Mouse (Mus musculus): ENCODE measurements around the gene Hs2st1.

Gene Hs2st1

DNA sequence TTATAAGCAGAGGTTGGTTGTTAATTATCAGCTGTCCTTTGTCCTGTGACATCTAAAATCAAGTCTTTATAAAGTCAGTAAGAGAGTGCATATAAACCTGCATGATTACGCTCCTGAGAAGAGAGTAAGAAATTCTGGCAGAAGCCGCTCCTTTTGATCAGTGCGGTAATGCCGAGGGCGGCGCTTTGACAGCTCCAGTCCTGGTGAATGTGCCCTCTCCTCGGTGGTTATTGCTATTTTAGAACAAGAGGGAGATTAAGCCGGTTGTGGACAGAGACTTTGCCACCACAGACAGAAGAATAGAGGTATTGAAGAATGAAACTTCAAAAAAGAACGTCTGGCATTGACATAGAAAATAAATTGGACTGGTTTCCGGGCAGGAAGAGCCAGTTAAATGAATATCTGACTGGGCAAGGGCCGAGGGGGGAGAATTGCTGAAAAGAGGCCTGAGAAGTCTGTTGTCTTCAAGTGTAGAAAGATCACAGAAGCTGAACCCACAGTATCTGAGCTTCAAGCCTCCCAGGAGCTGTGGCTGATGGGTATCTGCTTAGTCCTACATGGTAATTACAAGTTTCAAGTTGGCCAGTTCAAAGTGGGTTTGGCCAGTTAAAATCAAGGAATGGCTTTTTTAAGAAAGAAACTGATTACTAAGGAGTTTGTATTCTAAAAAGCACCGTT, 27.9 kb upstream of the Hs2st1 start:
- ChIA-PET POLR2A (interaction anchor here in 2 of 4 experiments (1.1 to 2.2 kb wide), 6 partner anchors 12 to 122 kb away, joined by 3 to 8 read pairs (median 5); partner anchors contain the start of genes Hs2st1 (in 1 of the 2) and Selenof (in 1 of the 2)), CTCF (no interaction called here)

DNA sequence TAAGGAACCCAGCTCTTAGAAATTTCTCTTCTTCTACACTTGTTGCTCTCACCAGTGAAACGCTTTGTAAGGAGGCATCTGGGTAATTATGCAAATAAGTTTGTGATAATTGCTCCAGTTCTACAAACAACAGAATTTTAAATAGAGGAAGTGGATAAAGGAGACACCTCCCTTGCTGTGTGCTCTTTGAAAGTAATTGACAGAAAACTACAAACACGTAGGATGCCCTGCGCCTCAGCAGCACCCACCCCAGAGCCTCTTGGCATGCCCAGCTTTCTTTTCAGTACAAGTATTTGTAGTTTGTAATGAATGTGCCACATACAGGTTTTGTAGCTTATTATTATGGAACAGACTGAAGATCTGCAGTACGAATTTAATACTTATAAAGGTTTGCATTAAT, 27.1 kb upstream of the Hs2st1 start:
- ChIA-PET CTCF (no interaction called here), POLR2A (interaction anchor here in 2 of 4 experiments (1.1 to 2.2 kb wide), 7 partner anchors 9 to 122 kb away, joined by 3 to 8 read pairs (median 5); partner anchors contain the start of genes Hs2st1 (in 1 of the 2) and Selenof (in 1 of the 2))

DNA sequence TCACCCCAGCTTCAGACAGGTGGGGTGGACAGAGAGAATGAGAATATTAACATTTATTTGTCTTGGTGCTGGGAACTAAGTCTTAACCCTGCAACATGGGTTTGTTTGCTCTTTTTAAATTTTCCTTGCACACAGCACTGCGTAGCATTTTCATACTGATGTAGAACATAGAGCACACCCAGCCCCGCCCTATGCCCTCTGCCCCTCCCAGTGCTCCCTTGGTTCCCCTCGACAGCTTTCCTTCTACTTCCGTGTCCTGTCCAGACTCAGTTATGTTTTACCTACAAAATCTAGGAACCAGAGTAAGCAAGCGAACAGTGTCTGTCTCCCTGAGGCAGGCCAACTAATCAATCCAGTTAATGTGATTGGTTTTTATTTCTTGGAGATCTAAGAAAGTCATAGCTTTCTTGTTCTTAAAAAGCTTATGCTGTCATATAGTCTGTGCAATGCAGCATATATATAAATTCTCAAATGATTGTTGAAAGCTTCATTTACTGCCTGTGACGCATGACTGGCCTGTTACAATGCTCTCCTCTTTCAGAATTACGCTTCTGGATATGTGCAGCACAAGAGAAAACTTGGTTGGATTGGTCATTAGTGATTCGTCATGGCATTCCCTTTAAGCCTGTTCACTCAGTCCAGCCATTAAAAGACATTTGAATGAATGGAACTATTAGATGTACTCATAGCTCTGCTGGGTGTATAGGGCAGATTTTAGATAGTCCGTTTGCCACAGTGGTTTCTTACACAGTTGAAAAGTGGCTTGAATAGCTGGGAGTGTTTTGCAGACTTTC, 23.2 kb upstream of the Hs2st1 start:
- POLR2A ChIA-PET = interaction anchor here in 2 of 4 experiments (1.0 to 3.7 kb wide), 4 partner anchors 16 to 32 kb away, joined by 3 to 13 read pairs (median 4); partner anchors contain the start of genes Hs2st1 (in 2 of the 2) and Selenof (in 2 of the 2)
- CTCF ChIA-PET = no interaction called here

DNA sequence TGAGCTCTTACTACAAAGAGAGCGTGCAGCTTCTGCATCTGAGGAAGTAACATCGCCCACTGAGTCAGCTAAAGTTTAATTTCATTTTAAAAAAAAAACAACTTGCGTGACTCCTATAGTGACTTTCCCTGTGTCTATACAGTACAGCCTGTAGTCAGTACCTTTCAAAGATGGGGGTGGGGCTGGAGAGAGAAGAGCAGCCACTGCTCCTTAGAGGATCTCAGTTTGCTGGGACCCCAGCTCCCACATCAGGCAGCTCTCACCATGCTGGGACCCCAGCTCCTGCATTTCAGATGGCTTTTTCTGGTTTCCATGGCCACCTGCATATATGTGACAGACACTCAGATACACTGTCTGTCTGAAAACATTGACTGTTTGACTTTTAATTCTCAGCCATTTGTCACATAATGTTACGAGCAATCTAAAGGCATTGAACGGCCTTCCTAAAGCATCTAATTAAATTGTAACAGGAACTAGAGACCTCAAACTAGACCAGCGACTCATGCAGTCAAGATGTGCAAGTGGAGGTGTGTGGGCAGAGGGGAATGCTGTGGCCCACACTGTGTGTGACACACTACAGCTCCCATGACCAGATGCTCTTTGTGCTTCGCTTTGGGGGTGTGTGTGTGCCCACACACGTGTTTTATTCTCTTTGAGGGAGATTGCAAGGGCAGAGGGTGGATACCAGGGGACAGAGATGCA, 19.4 kb upstream of the Hs2st1 start:
- ChIA-PET CTCF (no interaction called here), POLR2A (interaction anchor here in 3 of 4 experiments (0.6 to 2.9 kb wide), 6 partner anchors 12 to 1505 kb away, joined by 3 to 8 read pairs (median 5); partner anchors contain the start of genes Hs2st1 (in 2 of the 3) and Selenof (in 2 of the 3))

DNA sequence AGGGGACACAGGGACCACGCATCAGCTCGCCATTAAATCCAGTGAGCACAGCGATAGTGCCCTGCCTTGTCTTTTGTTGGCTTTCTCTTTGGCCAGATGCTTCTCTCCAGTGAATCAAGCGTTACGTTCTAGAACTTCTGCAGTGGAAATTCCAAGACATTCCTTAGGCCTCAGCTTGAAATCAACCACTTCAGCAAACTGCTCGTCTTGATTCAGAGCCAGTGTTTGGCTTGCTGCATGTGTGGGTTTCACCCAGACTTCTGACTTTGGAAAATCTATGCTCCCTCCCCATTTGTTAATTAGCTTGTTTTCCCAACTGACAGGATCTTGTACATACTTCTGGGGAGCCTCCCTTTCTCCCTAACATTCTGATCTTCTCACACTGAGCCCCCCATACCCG, 16.8 kb upstream of the Hs2st1 start:
- POLR2A ChIA-PET = interaction anchor here in 3 of 4 experiments (1.0 to 2.0 kb wide), 8 partner anchors 9 to 36 kb away, joined by 3 to 10 read pairs (median 4); no protein-coding TSS in a partner anchor
- CTCF ChIA-PET = interaction anchor here in 2 of 4 experiments (0.6 to 1.3 kb wide), 2 partner anchors 13 to 21 kb away, joined by 3 to 4 read pairs; no protein-coding TSS in a partner anchor

DNA sequence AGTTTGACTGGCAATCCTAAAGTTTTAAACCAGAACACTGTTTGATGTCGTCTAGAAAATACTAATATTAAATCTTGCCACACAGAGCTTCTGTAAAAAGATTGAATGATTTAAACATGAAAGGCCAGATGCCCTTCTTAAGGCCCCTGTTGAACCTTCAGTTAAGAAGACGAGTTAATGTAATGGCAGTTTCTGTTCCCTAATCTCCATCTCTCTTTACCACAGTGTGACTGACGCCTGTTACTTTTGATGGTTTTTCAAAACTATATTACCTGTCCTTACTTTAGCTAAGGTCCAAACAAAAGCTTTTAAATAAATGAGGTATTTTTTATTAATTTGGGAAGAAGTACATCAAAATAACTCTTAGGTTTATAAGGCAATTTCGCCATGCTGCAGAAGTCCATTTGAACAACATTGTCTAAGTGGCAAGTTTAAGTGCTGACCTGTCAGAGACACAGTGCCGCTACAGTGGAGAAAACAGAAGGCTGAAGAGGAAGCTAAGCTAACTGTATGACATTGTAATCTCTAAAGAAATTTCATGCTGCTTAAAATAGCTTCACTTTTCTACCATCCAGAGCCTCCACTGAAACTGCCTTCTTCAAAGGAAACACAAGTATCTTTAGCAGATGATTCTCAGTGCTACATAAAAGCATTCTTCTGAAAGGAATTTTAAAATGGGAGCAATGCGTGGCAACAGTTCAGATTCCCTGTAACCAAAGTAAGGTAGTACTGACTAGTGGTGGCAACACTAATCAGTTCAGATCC, 15.0 kb upstream of the Hs2st1 start:
- CTCF ChIA-PET = interaction anchor here in 1 of 4 experiments (1.3 kb wide), 1 partner anchor 11 kb away, joined by 4 read pairs; no protein-coding TSS in a partner anchor
- POLR2A ChIA-PET = interaction anchor here in 2 of 4 experiments (0.6 to 2.6 kb wide), 6 partner anchors 10 to 360 kb away, joined by 3 to 12 read pairs (median 5); partner anchors contain the start of genes Hs2st1 (in 1 of the 2) and Selenof (in 1 of the 2)

DNA sequence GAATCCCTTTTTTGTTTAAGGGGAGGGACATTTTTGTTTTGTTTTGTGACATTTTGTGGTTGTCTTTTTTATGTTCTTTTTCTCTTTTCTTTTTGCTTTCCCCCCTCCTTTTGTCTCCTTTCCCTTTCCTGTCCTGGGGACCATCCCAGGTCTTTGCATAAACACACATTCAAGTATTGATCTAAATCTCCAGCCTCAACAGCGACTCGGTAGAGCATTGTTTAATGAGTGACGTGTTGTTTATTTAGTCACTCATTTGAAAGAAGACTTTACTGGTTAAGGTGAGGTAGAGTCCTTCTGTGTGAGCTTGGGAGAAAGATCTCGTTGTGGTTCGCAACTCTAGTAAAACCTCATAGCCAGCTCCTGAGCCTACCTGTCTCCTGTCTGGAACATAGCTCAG, 13.8 kb upstream of the Hs2st1 start:
- ChIA-PET POLR2A (interaction anchor here in 2 of 4 experiments (1.0 to 2.8 kb wide), 4 partner anchors 13 to 16 kb away, joined by 3 to 19 read pairs (median 8); partner anchors contain the start of genes Hs2st1 (in 2 of the 2) and Selenof (in 2 of the 2)), CTCF (no interaction called here)

DNA sequence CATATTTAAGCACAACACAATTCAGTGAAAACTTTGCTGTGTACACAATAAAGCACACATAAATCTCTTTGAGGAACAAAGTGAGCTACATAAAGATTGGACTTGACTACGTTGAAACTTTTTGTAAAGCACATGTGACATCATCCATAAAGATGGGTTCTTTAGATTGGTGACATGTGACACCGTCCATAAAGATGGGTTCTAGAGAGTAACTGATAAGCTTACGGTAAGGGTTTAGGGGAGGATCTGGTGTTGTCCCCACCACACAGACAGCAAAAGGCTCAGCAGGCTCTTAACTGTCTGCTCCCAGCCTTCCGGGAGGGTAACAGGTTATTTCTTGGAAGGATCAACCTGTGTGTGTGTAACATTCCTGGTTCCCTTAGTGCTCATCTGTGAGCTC, 12.3 kb upstream of the Hs2st1 start:
- ChIA-PET POLR2A (interaction anchor here in 3 of 4 experiments (0.6 to 4.8 kb wide), 13 partner anchors 8 to 107 kb away, joined by 3 to 34 read pairs (median 4); partner anchors contain the start of genes Hs2st1 (in 3 of the 3) and Selenof (in 3 of the 3)), CTCF (no interaction called here)

DNA sequence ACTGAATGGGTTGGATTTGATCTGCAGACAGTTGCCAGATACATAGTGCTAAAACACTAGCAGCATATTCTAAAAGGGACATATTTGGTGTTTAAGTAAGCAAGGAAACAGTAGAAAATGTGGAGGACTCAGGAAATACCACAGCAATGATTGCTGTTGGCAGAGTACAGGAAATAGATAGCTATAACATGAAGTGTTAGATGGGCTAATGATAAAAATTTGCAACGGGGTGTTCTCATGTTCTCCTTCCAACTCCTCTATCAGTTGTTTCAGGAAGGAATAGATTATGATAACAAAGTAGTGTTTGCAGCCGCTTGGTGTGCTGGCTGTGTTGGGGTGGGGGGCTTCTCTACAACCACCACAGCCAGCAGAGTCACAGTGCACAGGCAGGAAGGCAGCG, 11.9 kb upstream of the Hs2st1 start:
- CTCF ChIA-PET = no interaction called here
- POLR2A ChIA-PET = interaction anchor here in 3 of 4 experiments (0.6 to 4.8 kb wide), 16 partner anchors 8 to 107 kb away, joined by 3 to 34 read pairs (median 4); partner anchors contain the start of genes Hs2st1 (in 3 of the 3) and Selenof (in 3 of the 3)

DNA sequence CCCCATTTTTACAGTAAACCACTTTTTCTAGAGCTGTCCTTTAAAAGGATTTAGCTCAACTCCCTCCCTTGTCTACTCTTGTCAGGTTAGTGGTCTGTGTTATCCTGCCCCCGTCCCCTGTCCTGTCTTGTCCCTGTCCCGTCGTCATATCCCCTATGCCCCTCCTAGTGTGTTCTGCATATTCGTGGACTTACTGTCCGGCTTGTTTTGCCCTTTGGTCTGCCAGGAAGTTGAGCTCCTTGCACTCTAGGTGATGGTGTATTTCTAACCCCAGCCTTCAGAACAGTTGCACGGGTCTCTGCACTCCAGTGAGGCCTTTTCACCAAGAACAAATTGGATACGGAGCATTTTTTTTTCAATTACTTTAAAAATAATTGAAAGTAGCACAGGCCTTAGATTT, 10.3 kb upstream of the Hs2st1 start:
- CTCF ChIA-PET = no interaction called here
- POLR2A ChIA-PET = interaction anchor here in 3 of 4 experiments (0.6 to 4.8 kb wide), 7 partner anchors 9 to 113 kb away, joined by 3 to 34 read pairs (median 4); partner anchors contain the start of genes Hs2st1 (in 2 of the 3) and Selenof (in 2 of the 3)

DNA sequence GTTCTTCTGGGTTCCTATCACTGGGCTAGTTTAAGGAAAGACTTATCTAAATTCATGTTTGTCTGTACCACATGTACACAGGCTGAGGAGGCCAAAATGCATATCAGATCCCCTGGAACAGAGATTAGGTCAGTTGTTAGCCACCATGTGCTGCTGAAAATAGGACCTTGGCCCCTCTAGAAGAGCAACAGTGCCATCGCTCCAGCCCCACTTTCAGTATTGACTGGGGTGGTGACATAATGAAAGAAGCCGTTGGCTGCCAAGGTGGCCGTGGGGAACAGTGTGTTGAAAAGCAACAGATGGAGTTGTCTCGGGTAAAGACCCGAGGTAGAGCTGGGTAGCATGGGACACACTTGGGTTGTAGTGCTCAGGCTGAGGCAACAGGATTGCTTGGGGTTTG, 9.8 kb upstream of the Hs2st1 start:
- CTCF ChIA-PET = no interaction called here

DNA sequence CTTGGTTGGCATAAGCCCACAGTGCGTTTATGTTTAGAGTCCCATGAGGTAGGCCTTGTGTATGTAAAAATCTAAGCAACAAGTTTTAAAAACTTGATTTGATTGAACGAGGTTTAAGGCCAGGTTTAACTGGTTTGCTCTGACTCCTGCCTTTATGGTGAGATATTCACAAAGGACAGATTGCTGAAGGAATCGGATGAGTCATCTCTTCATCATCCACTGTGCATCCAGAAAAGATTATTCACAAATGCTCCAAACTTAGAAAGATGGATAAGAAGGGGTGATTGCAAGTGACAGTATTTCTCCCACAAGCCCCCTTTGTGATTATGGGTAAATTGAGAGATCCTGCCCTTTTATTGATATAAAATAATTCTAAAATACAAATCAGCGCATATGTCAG, 8.9 kb upstream of the Hs2st1 start:
- ChIA-PET CTCF (no interaction called here), POLR2A (interaction anchor here in 2 of 4 experiments (1.8 to 4.8 kb wide), 3 partner anchors 9 to 15 kb away, joined by 5 to 34 read pairs (median 20); partner anchors contain the start of genes Hs2st1 (in 2 of the 2) and Selenof (in 2 of the 2))

More for the DNA sequence above, 9.8 kb upstream of the Hs2st1 start:
- POLR2A ChIA-PET = interaction anchor here in 3 of 4 experiments (0.6 to 4.8 kb wide), 8 partner anchors 8 to 113 kb away, joined by 3 to 34 read pairs (median 4); partner anchors contain the start of genes Hs2st1 (in 2 of the 3) and Selenof (in 2 of the 3)

DNA sequence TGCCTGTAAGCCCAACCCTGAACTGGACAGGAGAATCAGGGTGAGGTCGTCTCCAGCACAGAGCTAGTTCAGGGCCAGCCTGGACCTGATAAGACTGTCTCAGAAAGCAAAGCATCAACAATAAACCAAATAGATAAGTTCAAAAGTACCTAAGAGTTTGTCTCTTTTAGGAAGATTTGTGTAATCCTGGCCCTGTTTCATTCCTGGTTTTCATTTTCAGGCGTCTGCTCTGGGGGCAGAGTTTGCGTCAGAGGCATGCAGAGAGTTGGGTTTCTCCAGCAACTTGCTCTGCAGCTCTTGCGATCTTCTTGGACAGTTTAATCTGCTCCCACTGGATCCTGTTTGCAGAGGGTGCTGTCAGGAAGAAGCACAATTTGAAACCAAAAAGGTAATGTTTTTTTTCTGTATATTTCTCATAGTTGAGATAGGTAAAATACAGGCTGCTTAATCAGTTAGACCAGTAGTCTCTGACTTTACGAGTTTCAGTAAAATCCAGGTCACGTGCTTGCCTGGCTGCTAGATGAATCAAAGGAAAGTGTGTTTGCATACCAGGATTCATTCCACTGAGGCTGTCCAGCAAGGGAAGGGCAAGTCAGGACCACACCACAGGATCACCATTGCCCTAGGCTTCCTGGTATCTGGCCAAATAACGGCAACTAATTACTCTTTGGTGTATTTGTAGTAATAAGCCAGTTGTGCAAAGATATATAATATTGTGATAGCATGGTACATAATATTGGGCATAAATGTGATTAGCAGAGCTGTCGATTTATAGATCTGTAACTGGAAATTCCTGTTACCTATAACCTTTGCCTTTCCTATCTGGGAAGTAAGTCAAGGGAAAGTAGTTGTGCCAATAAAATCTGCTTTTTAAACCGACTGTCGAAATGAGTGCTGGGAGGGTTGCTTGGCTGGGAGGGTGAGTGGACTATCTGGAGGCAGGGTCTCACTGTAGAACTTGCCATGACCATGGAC, 7.7 kb upstream of the Hs2st1 start:
- POLR2A ChIA-PET = interaction anchor here in 2 of 4 experiments (0.6 to 2.5 kb wide), 7 partner anchors 9 to 98 kb away, joined by 3 to 8 read pairs (median 3); no protein-coding TSS in a partner anchor

DNA sequence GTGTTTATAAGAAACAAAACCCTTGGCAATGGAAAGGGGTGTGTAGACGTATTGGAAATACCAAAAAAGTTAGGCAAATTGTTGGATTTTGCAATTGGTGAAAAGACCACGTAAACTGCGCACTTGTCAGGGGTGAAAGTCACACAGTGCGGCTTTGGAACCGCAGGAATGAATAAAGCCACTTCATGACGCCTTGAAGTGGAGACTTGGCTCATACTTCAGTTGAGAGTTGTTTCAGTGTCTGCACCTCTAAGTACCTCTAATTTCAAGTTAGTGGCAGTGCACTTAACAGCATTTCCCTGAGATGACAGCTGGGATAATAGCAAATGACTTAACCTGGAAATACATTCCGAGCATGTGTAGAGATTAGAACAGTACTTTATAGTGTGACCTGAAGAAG, 4.3 kb upstream of the Hs2st1 start:
- ChIA-PET POLR2A (interaction anchor here in 2 of 4 experiments (0.6 to 2.3 kb wide), 7 partner anchors 8 to 66 kb away, joined by 3 to 5 read pairs (median 3); no protein-coding TSS in a partner anchor), CTCF (interaction anchor here in 1 of 4 experiments (1.4 kb wide), 1 partner anchor 12 kb away, joined by 4 read pairs; no protein-coding TSS in a partner anchor)

More for the DNA sequence above, 7.7 kb upstream of the Hs2st1 start:
- CTCF ChIA-PET = no interaction called here

DNA sequence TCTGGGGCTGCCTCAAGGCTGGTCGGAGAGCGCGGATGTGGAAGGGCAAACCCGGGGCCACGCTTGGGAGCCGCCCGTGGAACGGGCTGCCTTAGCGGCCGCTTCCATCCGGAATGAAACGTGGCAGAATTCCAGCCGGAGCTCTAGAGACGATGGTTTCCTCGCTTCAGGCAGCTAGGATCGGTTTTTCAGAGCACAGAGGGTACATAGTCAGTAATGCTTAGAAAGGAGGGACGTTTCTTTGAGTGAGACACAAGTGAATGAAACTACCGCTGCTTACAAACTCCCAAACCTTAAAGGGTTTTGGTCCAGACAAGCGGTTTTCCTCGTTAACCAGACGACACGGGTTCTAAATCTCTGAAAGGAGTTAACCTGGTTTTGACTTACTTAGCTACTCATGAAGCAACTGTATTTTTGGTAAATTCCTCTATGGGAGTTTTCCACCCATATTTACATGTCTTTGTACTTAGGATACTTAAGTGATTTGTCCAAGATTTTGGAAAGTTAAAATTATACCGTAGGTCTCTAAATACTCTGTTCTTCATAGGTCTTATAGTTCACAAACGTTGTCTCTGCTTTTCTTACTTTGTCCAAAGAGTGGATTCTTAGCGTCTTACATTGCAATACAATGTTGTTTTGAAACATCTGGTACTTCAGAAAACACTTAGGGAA, 971 bp upstream of the Hs2st1 start:
- CTCF ChIA-PET = interaction anchor here in 1 of 4 experiments (0.5 to 0.9 kb wide), 2 partner anchors 103 to 146 kb away, joined by 3 to 5 read pairs; no protein-coding TSS in a partner anchor
- POLR2A ChIA-PET = interaction anchor here in 3 of 4 experiments (0.6 to 8.4 kb wide), 43 partner anchors 9 to 1602 kb away, joined by 3 to 60 read pairs (median 4); partner anchors contain the start of gene Odf2l (in 2 of the 3)
